Mouse (Mus musculus): ENCODE measurements around the gene Nrp1. TPM values are rescaled to one million over a fixed set of nuclear protein-coding genes. Genes with fewer than 3 reads are reported as not detected.

Gene Nrp1
- polyA plus RNA-seq, 1 experiment from 2014 or later: 21.4 TPM

GRCm38 (mm10) chr8:128517546-128518102 lies 159.2 kb downstream of the Nrp1 start:
- Histone ChIP-seq H3K27ac (ENCODE audit: low read depth, low read length) (no peak overlapping the region), H3K4me3 (ENCODE audit: low read depth, low read length) (no peak overlapping the region), H3K27me3 (ENCODE audit: control insufficient read depth, insufficient read depth, low read length) (no peaks in the 10 kb centered on the region; the same call in 1 of the 2 replicates), H3K9me3 (ENCODE audit: control insufficient read depth, low read length) (no peaks in the 10 kb centered on the region), H3K9ac (ENCODE audit: low read length) (no peak overlapping the region), H3K36me3 (ENCODE audit: control insufficient read depth, insufficient read depth, low read length) (no peaks in the 10 kb centered on the region), H3K4me1 (ENCODE audit: control insufficient read depth, insufficient read depth, low read length) (peaks cover 2% of the 10 kb centered on the region; the same call in 1 of the 2 replicates), H3K4me2 (no peak overlapping the region)
- WGBS: 74% methylated on average over 4 of the region's 4 CpGs
- no peak for ATAC-seq (ENCODE audit: low FRiP score)
- no peak for DNase-seq (ENCODE audit: low spot score, missing footprints)

- H3K4me1 ChIP-seq (ENCODE audit: control insufficient read depth, insufficient read depth, low read length): peaks cover 2% of the 10 kb centered on the region; the same call in 1 of the 2 replicates
- H3K36me3 ChIP-seq (ENCODE audit: control insufficient read depth, insufficient read depth, low read length): no peaks in the 10 kb centered on the region
- no peak overlapping the region for H3K27ac ChIP-seq (ENCODE audit: low read depth, low read length)
- no peak overlapping the region for H3K4me3 ChIP-seq (ENCODE audit: low read depth, low read length)
- DNase-seq (ENCODE audit: low spot score, missing footprints): no peak
- no peaks in the 10 kb centered on the region; the same call in 1 of the 2 replicates for H3K27me3 ChIP-seq (ENCODE audit: control insufficient read depth, insufficient read depth, low read length)
- H3K9me3 ChIP-seq (ENCODE audit: control insufficient read depth, low read length): no peaks in the 10 kb centered on the region
- 79% methylated on average over 1 of the region's 1 CpGs for WGBS
- H3K4me2 ChIP-seq: no peak overlapping the region
- no peak overlapping the region for H3K9ac ChIP-seq (ENCODE audit: low read length)
- ATAC-seq (ENCODE audit: low FRiP score): no peak
Observed at GRCm38 (mm10) chr8:128519366-128519765, 161.0 kb downstream of the Nrp1 start.

DNA sequence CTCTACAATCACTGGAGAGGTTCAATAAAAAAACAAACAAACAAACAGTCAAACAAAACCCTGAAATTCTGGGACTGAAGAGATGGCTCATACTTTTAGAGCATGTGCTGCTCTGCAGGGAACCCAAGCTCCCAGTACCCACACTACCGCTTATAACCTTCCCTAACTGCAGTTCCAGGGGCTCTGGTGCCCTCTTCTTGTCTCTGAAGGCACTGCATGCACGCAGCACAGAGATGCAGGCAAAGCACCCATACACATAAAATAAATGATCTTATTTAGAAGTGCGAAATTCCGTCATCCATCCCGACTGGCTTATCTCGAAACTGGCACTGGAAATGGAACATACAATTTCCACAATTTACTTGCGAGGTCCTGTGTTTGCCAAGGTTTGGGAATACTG lies 165.4 kb downstream of the Nrp1 start:
- no peak overlapping the region for H3K4me3 ChIP-seq (ENCODE audit: low read depth, low read length)
- DNase-seq (ENCODE audit: low spot score, missing footprints) (no peak), ATAC-seq (ENCODE audit: low FRiP score) (no peak)
- H3K36me3 ChIP-seq (ENCODE audit: control insufficient read depth, insufficient read depth, low read length): no peaks in the 10 kb centered on the region
- no peaks in the 10 kb centered on the region; the same call in 1 of the 2 replicates for H3K27me3 ChIP-seq (ENCODE audit: control insufficient read depth, insufficient read depth, low read length)
- H3K9me3 ChIP-seq (ENCODE audit: control insufficient read depth, low read length): no peaks in the 10 kb centered on the region
- H3K9ac ChIP-seq (ENCODE audit: low read length): no peak overlapping the region
- 64% methylated on average over 7 of the region's 7 CpGs for WGBS
- no peak overlapping the region for H3K27ac ChIP-seq (ENCODE audit: low read depth, low read length)
- no peak overlapping the region for H3K4me2 ChIP-seq
- H3K4me1 ChIP-seq (ENCODE audit: control insufficient read depth, insufficient read depth, low read length): peaks cover 6% of the 10 kb centered on the region

DNA sequence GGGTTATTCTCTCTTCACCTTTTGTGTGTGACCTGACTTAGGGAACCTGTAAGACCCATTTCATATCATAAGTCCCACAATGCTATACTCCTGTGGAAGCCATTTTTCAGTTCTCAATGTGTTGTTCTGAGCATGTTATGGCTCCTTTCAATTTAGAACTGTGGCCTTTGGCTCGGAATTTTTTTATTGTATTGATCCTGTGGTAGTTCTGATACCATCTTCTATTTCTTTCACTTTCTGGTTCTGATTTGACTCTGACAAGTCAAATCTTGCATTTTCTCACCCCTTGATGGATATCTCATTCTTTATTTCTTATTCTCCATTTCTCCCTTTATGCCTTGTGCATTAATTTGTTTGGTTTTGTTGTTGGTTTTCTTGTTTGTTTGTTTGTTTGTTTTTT lies 167.5 kb downstream of the Nrp1 start:
- Histone ChIP-seq H3K9me3 (ENCODE audit: control insufficient read depth, low read length) (no peaks in the 10 kb centered on the region), H3K4me2 (no peak overlapping the region), H3K36me3 (ENCODE audit: control insufficient read depth, insufficient read depth, low read length) (no peaks in the 10 kb centered on the region), H3K9ac (ENCODE audit: low read length) (no peak overlapping the region), H3K27me3 (ENCODE audit: control insufficient read depth, insufficient read depth, low read length) (no peaks in the 10 kb centered on the region; the same call in 1 of the 2 replicates), H3K27ac (ENCODE audit: low read depth, low read length) (no peak overlapping the region), H3K4me3 (ENCODE audit: low read depth, low read length) (no peak overlapping the region), H3K4me1 (ENCODE audit: control insufficient read depth, insufficient read depth, low read length) (peaks cover 14% of the 10 kb centered on the region)
- 73% methylated on average over 1 of the region's 1 CpGs for WGBS
- DNase-seq (ENCODE audit: low spot score, missing footprints): no peak
- ATAC-seq (ENCODE audit: low FRiP score): no peak

GRCm38 (mm10) chr8:128528591-128529383 lies 170.4 kb downstream of the Nrp1 start:
- DNase-seq (ENCODE audit: low spot score, missing footprints) (peak; percentile 96), ATAC-seq (ENCODE audit: low FRiP score) (peak; percentile 97)
- Histone ChIP-seq H3K36me3 (ENCODE audit: control insufficient read depth, insufficient read depth, low read length) (no peaks in the 10 kb centered on the region), H3K27ac (ENCODE audit: low read depth, low read length) (peak overlapping the region; percentile 94), H3K9ac (ENCODE audit: low read length) (peak overlapping the region; percentile 65), H3K27me3 (ENCODE audit: control insufficient read depth, insufficient read depth, low read length) (no peaks in the 10 kb centered on the region; the same call in 1 of the 2 replicates), H3K4me3 (ENCODE audit: low read depth, low read length) (no peak overlapping the region), H3K9me3 (ENCODE audit: control insufficient read depth, low read length) (no peaks in the 10 kb centered on the region), H3K4me1 (ENCODE audit: control insufficient read depth, insufficient read depth, low read length) (peaks cover 12% of the 10 kb centered on the region), H3K4me2 (peak overlapping the region; percentile 27)
- 8% methylated on average over 8 of the region's 8 CpGs for WGBS

DNA sequence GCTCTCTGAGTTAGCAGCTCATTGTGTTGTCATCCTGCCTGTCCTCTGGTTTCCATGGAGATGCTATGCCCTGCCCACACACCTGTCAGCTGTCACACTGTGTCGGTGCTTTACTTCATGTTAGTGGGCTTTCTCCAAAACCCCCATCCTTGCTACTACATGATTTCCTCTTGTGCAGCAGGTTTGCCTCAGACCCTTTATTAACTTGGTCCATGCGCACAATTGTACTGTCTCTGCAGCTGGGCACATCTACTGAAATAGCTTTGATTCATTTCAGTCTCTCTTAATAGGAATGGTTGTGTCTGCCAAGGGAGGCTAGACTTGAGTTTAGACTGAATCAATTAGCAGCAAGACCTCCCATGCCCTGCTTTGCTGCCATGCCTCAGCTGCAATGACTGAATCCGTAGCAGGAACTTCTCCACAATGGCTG lies 176.1 kb downstream of the Nrp1 start:
- DNase-seq (ENCODE audit: low spot score, missing footprints) (no peak), ATAC-seq (ENCODE audit: low FRiP score) (no peak)
- Histone ChIP-seq H3K27me3 (ENCODE audit: control insufficient read depth, insufficient read depth, low read length) (no peaks in the 10 kb centered on the region; the same call in 1 of the 2 replicates), H3K4me1 (ENCODE audit: control insufficient read depth, insufficient read depth, low read length) (peaks cover 3% of the 10 kb centered on the region), H3K9ac (ENCODE audit: low read length) (no peak overlapping the region), H3K9me3 (ENCODE audit: control insufficient read depth, low read length) (no peaks in the 10 kb centered on the region), H3K4me2 (no peak overlapping the region), H3K36me3 (ENCODE audit: control insufficient read depth, insufficient read depth, low read length) (no peaks in the 10 kb centered on the region), H3K27ac (ENCODE audit: low read depth, low read length) (no peak overlapping the region), H3K4me3 (ENCODE audit: low read depth, low read length) (no peak overlapping the region)
- 53% methylated on average over 3 of the region's 3 CpGs for WGBS

- no peaks in the 10 kb centered on the region for H3K27me3 ChIP-seq (ENCODE audit: control insufficient read depth, insufficient read depth, low read length)
- no peaks in the 10 kb centered on the region for H3K36me3 ChIP-seq (ENCODE audit: control insufficient read depth, insufficient read depth, low read length)
- H3K9me3 ChIP-seq (ENCODE audit: control insufficient read depth, low read length): no peaks in the 10 kb centered on the region
- H3K9ac ChIP-seq (ENCODE audit: low read length): no peak overlapping the region
- no peak overlapping the region for H3K4me3 ChIP-seq (ENCODE audit: low read depth, low read length)
- ATAC-seq (ENCODE audit: low FRiP score) (no peak), DNase-seq (ENCODE audit: low spot score, missing footprints) (no peak)
- H3K4me2 ChIP-seq: no peak overlapping the region
- 0 out of 2 replicates have a peak, but pooled peaks cover 2% of the 10 kb centered on the region for H3K4me1 ChIP-seq (ENCODE audit: control insufficient read depth, insufficient read depth, low read length)
- no peak overlapping the region for H3K27ac ChIP-seq (ENCODE audit: low read depth, low read length)
Observed at GRCm38 (mm10) chr8:128535685-128536084, 177.3 kb downstream of the Nrp1 start.

DNA sequence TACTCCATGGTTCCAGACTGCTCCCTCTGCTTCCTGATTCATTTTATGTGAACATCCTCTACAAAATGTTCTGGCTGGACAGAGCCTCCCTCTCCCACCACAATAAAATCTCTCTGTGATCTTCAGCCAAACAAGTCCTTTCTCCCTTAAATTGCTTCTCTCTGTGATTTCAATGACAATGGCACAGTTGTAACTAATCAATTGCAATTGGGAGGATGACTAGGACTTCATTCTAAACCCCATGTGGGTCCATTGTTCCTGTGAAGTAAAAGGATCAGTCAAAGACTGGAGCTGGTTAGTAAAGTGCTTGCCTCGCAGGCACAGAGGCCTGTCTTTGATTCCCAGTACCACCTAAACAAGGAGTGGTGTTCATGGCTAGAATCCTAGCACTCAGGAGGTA lies 180.0 kb downstream of the Nrp1 start:
- Histone ChIP-seq H3K4me3 (ENCODE audit: low read depth, low read length) (no peak overlapping the region), H3K27me3 (ENCODE audit: control insufficient read depth, insufficient read depth, low read length) (no peaks in the 10 kb centered on the region), H3K9me3 (ENCODE audit: control insufficient read depth, low read length) (no peaks in the 10 kb centered on the region), H3K9ac (ENCODE audit: low read length) (no peak overlapping the region), H3K27ac (ENCODE audit: low read depth, low read length) (no peak overlapping the region), H3K36me3 (ENCODE audit: control insufficient read depth, insufficient read depth, low read length) (no peaks in the 10 kb centered on the region), H3K4me2 (no peak overlapping the region), H3K4me1 (ENCODE audit: control insufficient read depth, insufficient read depth, low read length) (0 out of 2 replicates have a peak, but pooled peaks cover 2% of the 10 kb centered on the region)
- ATAC-seq (ENCODE audit: low FRiP score) (no peak), DNase-seq (ENCODE audit: low spot score, missing footprints) (no peak)
- 10% methylated on average over 1 of the region's 1 CpGs for WGBS

DNA sequence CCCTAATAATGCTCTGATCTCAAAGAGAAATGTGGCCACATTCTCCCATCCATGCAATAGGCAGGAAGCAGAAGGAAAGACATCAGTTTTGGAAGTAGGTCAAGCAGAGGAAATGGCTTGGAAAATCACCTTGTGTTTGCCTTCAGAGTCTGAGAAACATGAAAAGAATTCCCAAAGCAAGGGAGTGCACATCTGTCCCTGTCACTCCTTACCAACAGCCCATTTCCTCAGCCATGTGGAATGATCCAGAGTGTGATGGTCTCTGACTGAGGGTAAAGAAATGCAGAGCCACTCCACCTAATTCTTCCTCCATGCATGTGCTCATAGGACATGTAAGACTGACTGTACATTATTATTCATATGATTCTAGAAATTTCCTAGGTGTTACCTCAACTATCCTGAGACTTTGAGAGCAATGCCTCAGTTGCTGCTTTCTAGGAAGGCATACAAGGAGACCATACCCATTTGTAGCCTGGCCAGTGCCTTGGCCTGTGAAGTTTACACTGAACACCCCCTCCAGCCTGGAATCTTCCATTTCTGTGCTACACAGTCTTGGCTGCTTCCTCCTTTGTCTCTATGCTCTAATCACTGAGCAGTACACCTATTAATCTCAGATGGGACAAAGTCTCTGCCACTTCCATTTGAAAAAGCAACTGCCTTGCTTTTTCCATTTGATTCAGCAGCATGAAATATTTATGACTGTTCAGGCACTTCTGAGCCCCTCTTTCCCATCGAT lies 183.1 kb downstream of the Nrp1 start:
- no peak overlapping the region for H3K27ac ChIP-seq (ENCODE audit: low read depth, low read length)
- WGBS: 97% methylated on average over 1 of the region's 1 CpGs
- H3K9me3 ChIP-seq (ENCODE audit: control insufficient read depth, low read length): no peaks in the 10 kb centered on the region
- no peaks in the 10 kb centered on the region for H3K36me3 ChIP-seq (ENCODE audit: control insufficient read depth, insufficient read depth, low read length)
- no peak overlapping the region for H3K4me3 ChIP-seq (ENCODE audit: low read depth, low read length)
- H3K4me1 ChIP-seq (ENCODE audit: control insufficient read depth, insufficient read depth, low read length): no peaks in the 10 kb centered on the region
- H3K9ac ChIP-seq (ENCODE audit: low read length): no peak overlapping the region
- no peak overlapping the region for H3K4me2 ChIP-seq
- H3K27me3 ChIP-seq (ENCODE audit: control insufficient read depth, insufficient read depth, low read length): no peaks in the 10 kb centered on the region
- ATAC-seq (ENCODE audit: low FRiP score) (no peak), DNase-seq (ENCODE audit: low spot score, missing footprints) (no peak)
